Mouse (Mus musculus) C2C12 (cell line): ENCODE data around the gene Sh3kbp1.

Experiments
- CTCF ChIP-seq: IDR thresholded peaks from one replicate; pipeline ENCODE4 v1.5.1; 2011; ENCODE audit not compliant: control insufficient read depth, insufficient read depth, insufficient read length
- MYOG ChIP-seq: IDR thresholded peaks from one replicate; pipeline ENCODE4 v1.6.1; 2011; ENCODE audit not compliant: control insufficient read depth, insufficient read length; ENCODE audit errors: extremely low read depth
- USF1 ChIP-seq: IDR thresholded peaks from one replicate; pipeline ENCODE4 v1.6.1; 2011; ENCODE audit warnings: low read depth, mild to moderate bottlenecking, control low read depth, moderate library complexity

- TF ChIP-seq CTCF = no peak
- TF ChIP-seq USF1 = no peak
- TF ChIP-seq MYOG = no peak
Measured at GRCm38 (mm10) chrX:159778787-159779186, 151.7 kb downstream of the Sh3kbp1 start.
